Mouse (Mus musculus) brain, embryonic 14.5 days (tissue): ENCODE measurements at regions not wholly inside any gene's neighbourhood (a gene's known extent, or its start where the extent isn't known, plus 50 kb on each side); places are given as distances from the start of the nearest gene placed in this dataset.

Experiments used
- DNase-seq: peaks from one replicate; pipeline ENCODE4 v3.0.0-alpha.2; 2011; ENCODE audit warnings: low read depth
- CTCF ChIP-seq: fragments of 200-500 bp; IDR thresholded peaks from 2 replicates; pipeline ENCODE4 v1.5.1; 2012; ENCODE audit warnings: inconsistent platforms, mild to moderate bottlenecking, moderate library complexity, borderline replicate concordance; ENCODE audit not compliant: insufficient read depth, insufficient read length; ENCODE audit errors: extremely low read depth
- POLR2A ChIP-seq: fragments of 200-500 bp; IDR thresholded peaks from 2 replicates; pipeline ENCODE4 v1.6.1; 2012; ENCODE audit warnings: mild to moderate bottlenecking, inconsistent platforms, borderline replicate concordance; ENCODE audit not compliant: poor library complexity, insufficient read depth, insufficient read length, severe bottlenecking; ENCODE audit errors: extremely low read depth

GRCm38 (mm10) chr3:91416137-91416536 is 325.5 kb upstream of the 9130204L05Rik start:
- peak; percentile 0 for DNase-seq
- no peak for TF ChIP-seq POLR2A
- TF ChIP-seq CTCF, result peak; percentile 14; the same call in 1 of the 2 replicates
